Mouse (Mus musculus) right cerebral cortex, adult 18-20 months (tissue): ENCODE results near the gene Hoxc9.

Source experiments
- DNase-seq: peaks from one replicate; pipeline ENCODE4 v3.0.0; 2022; ENCODE audit warnings: mixed read lengths

Hoxc9 gene

DNA sequence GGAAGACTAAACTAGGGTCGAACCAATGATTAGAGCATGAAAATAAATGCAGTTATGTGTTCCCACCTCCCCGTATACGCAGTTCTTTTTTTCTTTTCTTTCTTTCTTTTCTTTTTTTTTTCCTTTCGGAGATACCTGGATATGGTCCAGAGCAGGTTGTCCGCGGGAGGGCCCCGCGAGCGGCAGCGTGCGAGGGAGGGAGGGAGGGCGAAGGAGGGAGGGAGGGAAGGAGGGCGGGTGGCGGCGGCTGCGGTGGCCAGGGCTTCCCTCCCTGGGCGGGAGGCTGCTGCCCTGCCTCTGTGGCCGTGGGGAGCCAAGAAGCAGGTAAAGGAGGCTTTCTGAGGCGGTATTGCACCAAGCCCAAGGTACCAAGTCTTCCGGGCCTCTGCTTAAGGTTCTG lies at the start of gene Hoxc9:
Hoxc9 (plus strand) TSS at position 269 of the 400 bp plus-strand sequence.
- DNase-seq, result no peak

DNA sequence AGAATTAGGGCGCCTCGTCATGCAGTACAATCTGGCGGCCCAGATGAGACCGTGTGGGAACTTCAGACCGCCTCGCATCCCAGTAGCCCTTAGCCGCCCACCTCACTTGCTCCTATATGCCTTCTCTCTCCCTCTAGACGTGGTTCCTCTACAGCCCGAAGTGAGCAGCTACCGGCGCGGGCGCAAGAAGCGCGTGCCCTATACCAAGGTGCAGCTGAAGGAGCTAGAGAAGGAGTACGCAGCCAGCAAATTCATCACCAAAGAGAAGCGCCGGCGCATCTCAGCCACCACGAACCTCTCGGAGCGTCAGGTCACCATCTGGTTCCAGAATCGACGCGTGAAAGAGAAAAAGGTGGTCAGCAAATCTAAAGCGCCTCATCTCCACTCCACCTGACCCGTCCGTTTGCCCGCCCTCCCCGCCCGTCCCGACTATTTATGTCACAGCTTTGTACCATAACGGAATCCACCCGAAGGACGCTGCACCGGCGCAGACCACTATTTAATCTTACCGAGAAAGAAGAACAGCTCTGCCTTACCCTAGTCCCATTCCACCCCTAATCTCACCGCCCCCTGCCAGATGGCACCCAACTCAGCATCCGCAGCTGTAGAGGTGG lies 49.1 kb upstream of the Hoxc9 start:
- DNase-seq, result no peak

- DNase-seq, result no peak
Measured at GRCm38 (mm10) chr15:102931706-102932358, 44.4 kb upstream of the Hoxc9 start.

DNA sequence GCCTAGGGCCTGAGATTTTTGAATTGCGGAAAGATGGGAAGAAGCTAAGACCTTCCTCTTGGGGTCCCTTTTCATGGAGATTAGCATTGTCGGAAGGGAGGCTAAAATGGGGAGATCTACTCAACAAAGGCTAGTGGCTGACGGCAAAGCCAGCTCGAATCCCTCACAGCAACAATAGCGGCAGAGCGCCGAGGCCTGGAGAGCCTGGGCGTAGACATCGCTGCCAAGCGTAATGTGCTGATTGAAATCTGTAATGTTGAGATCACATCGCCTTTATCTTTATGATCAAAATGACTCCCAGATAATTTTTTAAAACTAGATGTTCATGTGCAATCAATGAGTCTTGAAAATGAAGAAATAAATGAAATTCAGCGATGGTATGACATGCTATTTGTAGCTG lies 41.8 kb upstream of the Hoxc9 start:
- DNase-seq, result no peak

- no peak for DNase-seq
Measured at GRCm38 (mm10) chr15:102934897-102935296, 41.3 kb upstream of the Hoxc9 start.

GRCm38 (mm10) chr15:102936279-102936972 lies 39.8 kb upstream of the Hoxc9 start, which contains the start of gene Hoxc12:
Gene Hoxc12, plus strand, starts transcription at chr15:102936757.
- no peak for DNase-seq

GRCm38 (mm10) chr15:102937036-102937666 lies 39.1 kb upstream of the Hoxc9 start:
- no peak for DNase-seq

DNA sequence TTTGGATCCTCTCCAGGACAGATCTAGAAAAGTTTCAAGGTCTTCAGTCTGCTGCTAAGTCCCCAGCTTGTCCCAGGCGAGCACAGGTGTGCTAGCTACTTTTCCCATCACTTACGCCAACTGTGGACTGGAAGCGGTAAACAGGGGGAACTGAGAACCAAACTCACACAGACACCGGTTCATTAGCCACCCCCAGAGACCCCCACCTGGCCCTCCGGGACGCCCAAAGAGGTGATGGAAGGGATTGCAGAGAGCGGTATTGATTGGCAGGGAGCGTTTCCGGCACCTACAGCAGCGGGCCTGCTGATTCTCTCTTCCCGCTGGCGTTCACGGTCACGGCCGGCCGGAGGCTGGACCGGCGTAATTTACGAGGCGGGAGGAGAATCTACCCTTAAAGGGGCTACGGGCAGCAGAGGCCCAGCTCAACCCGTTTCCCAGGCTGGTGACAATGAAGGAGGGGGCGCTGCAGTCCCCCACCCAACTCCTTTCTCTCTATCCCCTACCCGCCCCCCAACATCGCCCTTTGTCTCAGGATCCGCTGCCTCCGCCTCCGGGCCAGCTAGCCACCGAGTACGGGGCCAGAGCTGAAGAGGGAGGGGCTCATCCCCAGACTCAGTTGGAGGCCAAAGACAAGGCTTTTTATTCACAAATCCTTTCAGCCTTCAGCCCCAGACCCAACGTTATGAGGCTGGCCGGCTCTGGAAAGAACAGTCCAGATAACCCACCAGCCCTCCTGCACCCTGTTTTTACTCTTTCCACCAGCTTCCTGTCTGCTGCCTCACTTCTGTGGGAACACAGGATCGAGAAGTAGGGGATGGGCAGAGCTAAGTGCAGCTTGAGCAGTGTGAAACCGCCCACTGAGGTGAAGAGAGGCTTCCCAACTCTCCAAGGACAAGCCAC lies 36.7 kb upstream of the Hoxc9 start:
- no peak for DNase-seq

DNA sequence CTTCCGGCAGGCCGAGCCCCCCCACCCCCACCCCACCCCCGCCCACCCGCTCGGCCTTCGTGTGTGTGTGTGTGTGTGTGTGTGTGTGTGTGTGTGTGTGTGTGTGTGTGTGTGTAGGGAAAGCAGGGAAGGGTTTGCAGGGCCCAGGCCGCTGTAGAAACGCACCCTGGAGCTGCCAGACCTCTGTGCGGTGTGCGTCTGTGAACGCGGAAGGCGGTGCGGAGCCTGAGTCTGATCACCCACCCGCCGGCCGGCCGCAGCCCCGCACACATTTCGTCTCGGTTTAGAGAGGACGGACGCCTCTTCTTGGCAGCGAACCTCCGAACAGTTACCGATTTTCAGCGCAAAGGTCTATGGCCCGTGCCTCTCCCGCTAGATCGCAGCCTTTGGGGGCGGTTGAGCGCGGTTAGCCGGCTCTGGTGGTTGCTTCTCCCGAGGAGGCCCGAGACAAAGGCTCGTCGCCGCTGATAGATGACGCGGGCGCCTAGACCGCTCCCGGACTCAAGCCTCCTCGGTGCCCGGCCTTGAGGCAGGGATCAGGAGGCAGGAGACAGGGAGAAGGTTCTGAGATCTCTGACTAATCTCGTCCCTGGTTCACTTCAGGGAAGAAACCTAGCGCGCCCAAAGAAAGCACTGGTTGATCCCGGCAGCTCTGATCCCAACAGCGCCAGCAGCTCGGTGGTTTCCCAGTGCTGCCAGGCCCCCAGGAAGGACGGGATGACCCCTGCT lies 33.3 kb upstream of the Hoxc9 start:
- DNase-seq, result no peak

- DNase-seq, result no peak
Measured at GRCm38 (mm10) chr15:102943468-102943813, 32.8 kb upstream of the Hoxc9 start.

GRCm38 (mm10) chr15:102945185-102946077 lies 30.8 kb upstream of the Hoxc9 start:
- DNase-seq, result no peak

DNA sequence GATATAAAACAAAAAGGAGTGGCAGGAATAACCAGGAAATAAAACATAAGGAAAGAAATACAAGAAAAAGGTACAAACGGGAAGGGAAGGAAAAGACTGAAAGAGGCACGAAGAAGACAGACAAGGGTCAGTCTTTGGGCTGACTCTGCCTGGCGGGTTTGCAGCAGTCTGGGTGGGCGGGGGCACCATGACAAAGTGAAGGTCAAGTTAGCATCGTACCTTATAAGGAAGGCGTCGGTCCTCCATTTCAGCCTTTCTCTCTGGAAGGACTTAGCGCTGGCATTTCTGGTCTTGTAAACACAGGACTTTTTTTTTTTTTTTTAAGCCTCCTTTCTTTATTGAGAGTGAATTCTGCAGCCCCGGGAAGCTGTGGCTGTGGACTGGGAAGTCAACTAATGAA lies 29.0 kb upstream of the Hoxc9 start:
- no peak for DNase-seq

DNA sequence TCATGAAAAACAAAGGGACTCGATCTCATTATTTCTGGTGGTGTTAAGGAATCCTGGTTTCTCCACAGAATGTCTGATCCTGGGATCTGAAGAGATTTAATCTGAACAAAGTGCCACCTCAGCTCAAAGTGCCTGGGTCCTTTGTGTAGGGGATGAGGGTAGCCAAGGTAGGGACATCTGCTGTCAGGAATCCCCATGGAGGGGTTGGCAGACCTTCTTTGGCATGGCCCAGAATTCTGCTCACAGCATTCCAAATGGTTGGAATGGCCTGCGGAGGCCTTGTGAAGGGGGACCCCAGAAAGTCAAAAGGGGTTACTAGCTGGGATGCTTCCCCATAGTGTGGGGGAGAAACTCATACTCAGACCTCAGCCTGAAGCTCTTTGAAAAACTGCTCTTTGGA lies 27.4 kb upstream of the Hoxc9 start:
- no peak for DNase-seq

GRCm38 (mm10) chr15:102949696-102950095 lies 26.5 kb upstream of the Hoxc9 start:
- DNase-seq, result no peak

DNA sequence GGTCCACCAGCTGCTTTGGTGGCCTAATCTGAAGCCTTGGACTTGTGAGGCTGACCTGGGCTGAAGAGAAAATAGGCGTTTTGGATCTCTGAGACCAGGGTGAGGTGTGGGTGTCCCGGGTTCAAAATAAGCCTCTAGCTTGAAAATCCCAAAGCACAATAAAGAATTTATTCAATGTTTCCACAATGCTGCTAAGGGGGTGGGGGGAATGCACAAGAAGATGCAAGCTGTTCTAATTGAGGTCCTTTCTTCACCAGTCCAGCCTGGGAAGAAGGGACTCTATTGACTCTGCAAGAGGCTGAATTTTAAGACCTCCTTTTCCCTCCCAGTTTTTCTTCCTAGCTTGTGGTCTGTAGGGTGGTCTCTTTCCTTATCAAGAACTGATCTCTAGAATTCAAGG lies 25.4 kb upstream of the Hoxc9 start:
- DNase-seq, result no peak

DNA sequence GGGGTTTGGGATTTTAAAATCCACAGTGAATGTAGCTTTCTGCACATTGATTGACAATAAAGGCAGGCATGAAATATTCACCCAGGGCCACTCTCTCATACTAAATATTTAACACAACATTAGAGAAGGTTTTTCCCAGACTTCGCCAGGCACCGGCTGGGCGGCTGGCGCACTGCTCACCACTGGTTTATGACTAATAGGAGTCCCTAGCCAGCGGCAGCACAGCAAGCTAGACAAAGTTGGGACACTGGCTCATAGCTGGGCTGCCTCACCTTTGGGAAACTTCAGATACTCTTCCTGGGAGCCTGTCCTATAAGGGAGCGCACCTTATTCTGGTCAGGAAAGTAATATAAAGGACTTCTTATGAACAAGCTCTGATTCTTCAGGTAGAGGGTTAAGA lies 22.7 kb upstream of the Hoxc9 start:
- no peak for DNase-seq

GRCm38 (mm10) chr15:102954192-102955006 lies 21.8 kb upstream of the Hoxc9 start, which contains the start of gene Hoxc11:
Gene Hoxc11, plus strand, starts transcription at chr15:102954427.
- no peak for DNase-seq

GRCm38 (mm10) chr15:102955007-102955382 lies 21.2 kb upstream of the Hoxc9 start:
- no peak for DNase-seq

DNA sequence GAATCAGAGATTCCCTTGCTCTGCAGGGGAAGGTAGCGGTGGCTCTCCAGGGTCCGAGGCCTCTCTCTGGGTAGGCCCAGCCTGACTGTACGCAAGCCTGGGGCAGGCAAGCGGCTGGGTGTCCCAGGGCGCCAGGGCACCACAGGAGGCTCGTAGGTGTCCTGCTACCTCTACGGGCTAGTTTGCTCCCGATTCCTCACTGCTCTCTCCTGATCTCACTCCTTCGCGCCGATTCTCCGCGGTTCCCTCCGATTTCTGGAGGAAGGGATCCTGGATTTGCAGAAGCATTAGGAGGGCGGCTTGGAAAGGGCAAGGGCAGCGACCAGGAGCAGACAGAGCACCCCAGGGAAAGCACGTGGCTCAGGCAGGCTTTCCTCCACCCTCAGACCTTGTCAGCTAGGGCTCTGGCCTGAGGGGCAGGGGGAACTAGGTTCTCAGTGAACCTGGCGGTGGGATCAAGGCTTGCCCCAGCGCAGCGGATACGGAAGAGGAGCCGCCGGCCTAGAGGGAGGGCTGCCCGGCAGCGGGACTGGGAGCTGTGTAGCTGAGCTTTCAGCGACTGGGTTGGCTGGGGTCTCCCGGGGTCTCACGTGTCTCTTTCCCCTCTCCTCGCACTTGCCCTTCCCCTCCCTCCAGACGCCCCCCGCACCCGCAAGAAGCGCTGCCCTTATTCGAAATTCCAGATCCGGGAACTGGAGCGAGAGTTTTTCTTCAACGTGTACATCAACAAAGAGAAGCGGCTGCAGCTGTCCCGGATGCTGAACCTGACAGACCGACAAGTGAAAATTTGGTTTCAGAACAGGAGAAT lies 20.2 kb upstream of the Hoxc9 start:
- no peak for DNase-seq
